Mouse (Mus musculus) layer of hippocampus, postnatal 36 days (tissue): ENCODE data around the gene Prss3. TPM values are rescaled to one million over a fixed set of nuclear protein-coding genes. Genes with fewer than 3 reads are reported as not detected.
"Not testable (repeated sequence)": the region's sequence is repeated elsewhere in the genome, so short reads cannot be mapped to it uniquely, and the experiment has no call there.

Source experiments
- DNase-seq, 2 experiments: peaks; one replicate each; pipeline ENCODE4 v3.0.0; 2022
- total RNA-seq, 2 experiments: library from RNA; stranded (reverse); gene quantifications; 2 replicates each; pipeline ENCODE4 v1.2.3; 2021

Prss3 gene
- not detected for total RNA-seq

GRCm38 (mm10) chr6:41377578-41377977 is at the start of gene Prss3:
Gene Prss3, minus strand, starts transcription at chr6:41377678.
- DNase-seq = not testable (repeated sequence)

DNA sequence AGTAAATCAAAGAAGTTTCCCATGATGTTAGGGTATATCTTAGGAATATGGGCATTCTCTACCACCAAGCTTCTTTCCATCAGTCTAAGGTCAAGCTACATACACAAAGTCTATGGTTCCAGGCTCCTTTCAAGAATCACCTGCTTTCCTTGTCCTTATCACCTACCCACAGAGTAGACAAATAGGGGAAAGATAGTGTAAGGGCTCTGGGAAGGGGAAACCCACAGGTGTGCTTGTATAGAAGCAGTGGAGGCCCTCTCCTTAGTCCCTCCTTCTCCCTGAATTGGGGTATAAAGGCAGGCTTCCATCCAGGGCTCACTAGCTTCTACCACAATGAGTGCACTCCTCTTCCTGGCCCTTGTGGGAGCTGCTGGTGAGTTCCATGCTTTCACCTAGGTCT is 14.6 kb upstream of the Prss3 start, which contains the start of gene Gm5771:
TSS of gene Gm5771 (plus strand) at position 301 of the 400 bp plus-strand sequence.
- DNase-seq = not testable (repeated sequence)

GRCm38 (mm10) chr6:41391640-41392039 is 14.2 kb upstream of the Prss3 start:
- not testable (repeated sequence) for DNase-seq

DNA sequence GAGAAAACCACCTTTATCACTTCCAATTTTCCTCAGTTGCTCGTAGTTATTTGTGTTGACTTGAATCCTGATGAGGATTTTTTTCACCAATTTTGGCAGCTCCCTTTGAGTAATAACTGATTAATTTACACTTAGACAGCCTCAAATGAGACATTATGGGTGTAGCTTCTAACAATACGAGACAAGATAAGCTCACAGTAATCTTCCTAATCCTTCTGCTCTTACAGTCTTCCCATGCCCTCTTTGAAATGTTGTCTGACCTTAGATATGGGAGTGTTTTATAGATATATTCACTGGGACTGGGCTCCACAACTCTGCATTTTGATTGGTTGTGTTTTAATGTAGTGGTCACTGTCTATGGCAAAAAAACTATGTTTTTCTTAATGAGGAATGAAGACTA is 9.3 kb upstream of the Prss3 start:
- DNase-seq = no peak

- DNase-seq = not testable (repeated sequence)
Measured at GRCm38 (mm10) chr6:41373772-41374171, 3.7 kb downstream of the Prss3 start.

DNA sequence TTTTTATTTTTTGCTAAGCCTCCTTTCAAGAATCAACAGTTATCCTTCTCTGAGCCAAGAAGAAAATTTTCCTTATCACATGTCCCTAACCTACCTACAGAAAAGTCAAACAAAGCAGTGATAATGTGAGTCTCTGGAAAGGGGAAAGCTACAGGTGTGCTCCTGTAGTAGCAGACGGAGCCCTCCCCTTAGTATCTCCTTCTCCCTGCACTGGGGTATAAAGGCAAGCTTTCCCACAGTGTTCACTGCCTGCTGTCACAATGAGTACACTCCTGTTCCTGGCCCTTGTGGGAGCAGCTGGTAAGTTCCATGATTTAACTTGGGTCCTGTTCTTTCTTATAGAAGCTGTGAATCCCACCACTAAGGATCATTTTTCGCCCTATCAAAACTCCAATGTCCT is 23.5 kb downstream of the Prss3 start, which contains the start of gene Try10:
TSS of gene Try10 (plus strand) at position 174 of the 400 bp plus-strand sequence.
- DNase-seq = no peak

Other genes starting within 250 kb of the Prss3 start
- gene Try4, start 75.4 kb downstream of the Prss3 start, total RNA-seq = not detected
- not detected for gene Try5, start 60.8 kb downstream of the Prss3 start, total RNA-seq
- gene Try10, start 23.6 kb downstream of the Prss3 start, total RNA-seq = not detected
- not detected for gene Gm5771, start 14.7 kb upstream of the Prss3 start, total RNA-seq
- gene Gm10334, start 68.5 kb upstream of the Prss3 start, total RNA-seq = not detected
- not detected for gene Prss1, start 81.3 kb upstream of the Prss3 start, total RNA-seq
- gene Prss2, start 144.1 kb upstream of the Prss3 start, total RNA-seq = not detected
- 10 to 100 TPM; 67.7 to 71.2 TPM for gene Ephb6, start 227.8 kb upstream of the Prss3 start, total RNA-seq